Mouse (Mus musculus): Measurements from ENCODE around the gene Krtap10-4.
"Not testable (repeated sequence)": the region's sequence is repeated elsewhere in the genome, so short reads cannot be mapped to it uniquely, and the experiment has no call there.

Gene Krtap10-4

GRCm38 (mm10) chr10:77826951-77827350 lies at the start of gene Krtap10-4:
Krtap10-4 (minus strand) TSS chr10:77827095.
- DNase-seq: no peak

- no peak for DNase-seq
Measured at GRCm38 (mm10) chr10:77869651-77870050, 42.8 kb upstream of the Krtap10-4 start.

DNA sequence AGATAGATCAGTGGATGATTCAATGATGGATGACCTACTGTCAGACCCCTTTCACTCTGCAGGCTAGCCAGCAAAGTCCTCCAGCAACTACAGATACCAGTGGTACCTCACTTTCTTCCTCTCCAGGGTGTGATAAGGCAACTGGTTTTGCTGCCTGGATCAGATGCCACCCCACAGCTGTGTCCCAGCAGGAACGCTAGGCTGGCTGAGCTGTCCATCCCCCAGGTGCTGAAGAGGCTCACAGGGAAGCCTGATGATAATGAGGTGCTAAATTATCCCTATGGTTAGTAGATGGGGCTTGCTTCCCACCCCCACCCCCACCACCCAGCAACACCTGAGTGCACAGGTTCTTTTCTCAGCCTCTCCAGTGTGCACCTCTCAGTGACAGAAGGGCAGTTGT lies 40.7 kb upstream of the Krtap10-4 start:
- DNase-seq: no peak

GRCm38 (mm10) chr10:77864762-77865143 lies 37.9 kb upstream of the Krtap10-4 start:
- DNase-seq: no peak

DNA sequence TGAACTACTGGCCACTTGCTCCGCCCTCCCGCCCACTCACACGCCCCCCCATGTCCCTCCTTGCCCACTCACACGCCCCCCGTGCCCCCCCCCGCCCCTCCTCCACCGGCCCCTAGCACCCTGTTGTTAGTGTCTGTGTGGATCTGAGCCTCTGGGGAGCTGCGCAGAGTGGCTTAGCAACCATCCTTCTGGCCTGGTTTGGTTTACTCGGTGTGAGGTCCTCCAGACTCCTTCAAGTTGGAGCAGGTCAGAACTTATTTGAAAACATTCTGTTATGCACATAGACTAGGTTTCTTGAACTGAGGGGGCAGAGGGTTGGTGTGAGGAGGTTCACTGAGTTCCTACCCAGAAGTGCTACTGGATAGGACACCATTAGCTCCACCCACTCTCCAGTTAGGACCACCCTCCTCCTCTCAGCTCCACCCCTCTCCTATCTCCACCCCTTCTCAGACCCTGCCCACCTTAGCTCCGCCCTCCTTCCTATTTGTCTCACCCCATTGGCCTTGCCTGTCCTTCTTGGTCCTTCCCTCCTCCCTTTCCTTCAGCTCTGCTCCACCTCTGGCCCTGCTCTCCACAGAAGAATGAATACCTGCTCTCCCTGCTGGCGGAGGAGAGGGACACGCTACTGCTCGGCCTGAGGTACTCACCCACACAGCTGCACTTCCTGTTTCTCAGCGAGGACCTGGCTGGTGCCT lies 37.3 kb upstream of the Krtap10-4 start:
- peak; percentile 85 for DNase-seq

DNA sequence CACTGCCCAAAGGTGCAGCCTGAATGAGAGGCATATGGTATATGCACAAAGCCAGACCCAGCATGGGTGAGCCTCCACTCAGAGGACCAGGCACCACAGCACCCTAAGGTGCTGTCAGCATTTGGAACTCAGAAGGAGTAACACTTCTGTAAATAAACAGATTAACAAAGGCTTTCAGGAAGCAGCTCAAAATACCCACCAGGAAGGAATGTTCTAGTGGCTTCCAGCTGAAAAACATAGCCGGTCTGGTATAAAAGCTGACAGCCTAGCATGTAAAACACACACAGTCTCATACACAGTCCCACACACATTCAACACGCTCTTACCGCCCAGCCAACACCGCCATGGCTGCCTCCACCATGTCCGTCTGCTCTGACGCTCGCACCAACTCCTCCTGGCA lies 34.8 kb upstream of the Krtap10-4 start, which contains the start of gene Gm3285:
Gene Gm3285 (plus strand): TSS at position 301 of the 400 bp plus-strand sequence.
- no peak for DNase-seq

DNA sequence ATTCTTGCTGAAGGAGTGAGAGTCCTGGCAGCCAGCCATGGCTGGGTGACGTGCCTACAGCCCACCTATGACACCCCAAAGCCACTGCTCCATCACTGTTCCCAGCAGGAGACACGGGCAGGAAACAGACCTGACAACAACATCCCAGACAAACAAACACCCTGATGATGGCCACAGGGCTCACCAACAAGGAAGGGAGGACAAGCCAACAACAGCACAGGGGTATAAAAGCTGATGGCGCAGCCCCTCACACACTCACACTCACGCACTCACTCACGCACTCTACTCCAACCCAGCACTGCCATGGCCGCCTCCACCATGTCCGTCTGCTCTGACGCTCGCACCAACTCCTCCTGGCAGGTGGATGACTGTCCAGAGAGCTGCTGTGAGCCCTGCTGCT lies 25.7 kb upstream of the Krtap10-4 start, which contains the start of gene Gm10318:
Gene Gm10318 (plus strand): TSS at position 301 of the 400 bp plus-strand sequence.
- DNase-seq: no peak

GRCm38 (mm10) chr10:77847538-77847937 lies 20.6 kb upstream of the Krtap10-4 start:
- DNase-seq: no peak

GRCm38 (mm10) chr10:77846961-77847360 lies 20.1 kb upstream of the Krtap10-4 start:
- DNase-seq: no peak

DNA sequence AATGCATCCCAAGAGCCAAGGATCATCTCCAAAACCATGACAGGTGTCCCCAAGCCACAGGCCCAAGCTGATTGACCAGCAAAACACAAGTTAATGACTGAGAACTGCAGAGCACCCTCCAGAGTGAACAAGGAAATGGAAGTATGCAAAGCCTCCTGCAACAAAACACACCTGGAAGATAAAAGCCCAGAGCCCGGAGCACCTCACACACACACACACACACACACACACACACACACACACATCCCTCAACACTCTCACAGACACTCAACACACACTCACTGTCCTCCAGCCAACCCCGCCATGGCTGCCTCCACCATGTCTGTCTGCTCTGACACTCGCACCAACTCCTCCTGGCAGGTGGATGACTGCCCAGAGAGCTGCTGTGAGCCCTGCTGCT lies 19.6 kb upstream of the Krtap10-4 start, which contains the start of gene Gm36176:
Gene Gm36176 (plus strand): TSS at position 301 of the 400 bp plus-strand sequence.
- no peak for DNase-seq

DNA sequence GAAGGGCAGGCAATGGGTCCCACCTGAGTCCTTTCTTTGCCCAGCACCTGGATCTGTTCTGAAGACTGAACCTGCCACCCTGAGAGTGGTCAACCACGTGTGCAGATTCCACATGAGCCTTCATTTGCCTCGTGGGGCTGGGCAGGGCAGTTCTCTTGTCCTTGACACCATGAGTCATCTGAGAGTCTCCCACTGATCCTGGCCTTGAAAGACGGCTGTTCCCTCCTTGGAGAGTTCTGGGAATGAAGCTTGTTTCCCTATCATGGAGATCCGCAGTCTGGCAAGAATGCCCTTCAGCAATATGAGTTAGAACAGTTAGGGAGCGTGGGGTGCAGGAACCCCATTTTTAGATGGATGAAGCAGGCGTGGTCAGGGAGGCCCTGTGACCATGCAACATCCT lies 12.1 kb upstream of the Krtap10-4 start:
- DNase-seq: no peak

GRCm38 (mm10) chr10:77835647-77836046 lies 8.8 kb upstream of the Krtap10-4 start, which contains the start of gene Krtap10-10:
Krtap10-10 (plus strand) TSS chr10:77835947.
- DNase-seq: no peak

- DNase-seq: no peak
Measured at GRCm38 (mm10) chr10:77819203-77819602, 7.7 kb downstream of the Krtap10-4 start.

DNA sequence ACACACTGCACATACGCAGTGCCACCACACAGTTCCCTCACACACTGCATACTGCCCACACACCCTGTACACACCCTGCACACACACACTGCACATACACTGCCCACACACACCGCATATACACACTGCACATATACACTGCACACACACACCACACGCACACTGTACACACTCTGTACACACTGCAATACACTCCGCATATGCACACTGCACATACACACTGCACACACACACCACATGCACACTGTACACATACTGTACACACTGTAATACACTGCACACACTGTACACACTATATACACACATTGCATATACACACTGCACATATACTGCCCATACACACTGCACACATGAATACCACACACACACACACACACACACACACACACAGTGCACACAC lies 8.4 kb downstream of the Krtap10-4 start:
- DNase-seq: no peak

DNA sequence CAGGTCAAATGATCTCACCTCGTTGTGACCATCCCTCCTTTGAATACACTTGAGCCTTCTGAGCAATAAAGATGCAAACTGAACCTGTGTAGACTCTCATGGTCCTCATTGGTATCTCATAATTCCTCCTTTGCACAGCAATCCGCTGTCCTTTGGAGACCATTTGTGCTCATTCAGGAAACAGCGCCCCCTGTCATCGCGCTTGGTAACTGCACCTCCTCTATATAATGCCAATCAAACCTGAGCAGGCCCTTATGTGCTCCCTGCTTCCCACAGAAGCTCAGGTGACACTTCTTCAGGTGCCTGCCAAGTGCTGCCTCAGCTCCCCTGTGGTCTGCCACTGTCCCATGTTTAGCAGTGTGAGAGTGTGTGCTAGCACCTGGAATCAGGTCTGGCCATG lies 11.4 kb downstream of the Krtap10-4 start:
- peak; percentile 13 for DNase-seq

GRCm38 (mm10) chr10:77814382-77814781 lies 12.5 kb downstream of the Krtap10-4 start, which contains the start of gene Gm2696:
Gm2696 (plus strand) TSS chr10:77814682.
- no peak for DNase-seq

DNA sequence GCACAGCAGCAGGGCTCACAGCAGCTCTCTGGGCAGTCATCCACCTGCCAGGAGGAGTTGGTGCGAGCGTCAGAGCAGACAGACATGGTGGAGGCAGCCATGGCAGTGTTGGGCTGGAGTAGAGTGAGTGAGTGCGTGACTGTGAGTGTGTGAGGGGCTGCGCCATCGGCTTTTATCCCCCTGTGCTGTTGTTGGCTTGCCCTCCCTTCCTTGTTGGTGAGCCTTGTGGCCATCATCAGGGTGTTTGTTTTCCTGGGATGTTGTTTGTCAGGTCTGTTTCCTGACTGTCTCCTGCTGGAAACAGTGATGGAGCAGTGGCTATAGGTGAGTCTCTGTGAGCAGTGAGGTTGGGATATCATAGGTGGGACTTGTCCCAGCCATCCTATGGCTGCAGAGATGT lies 15.2 kb downstream of the Krtap10-4 start, which contains the start of gene Gm9507:
Gene Gm9507 (minus strand): TSS at position 101 of the 400 bp plus-strand sequence.
- DNase-seq: no peak

DNA sequence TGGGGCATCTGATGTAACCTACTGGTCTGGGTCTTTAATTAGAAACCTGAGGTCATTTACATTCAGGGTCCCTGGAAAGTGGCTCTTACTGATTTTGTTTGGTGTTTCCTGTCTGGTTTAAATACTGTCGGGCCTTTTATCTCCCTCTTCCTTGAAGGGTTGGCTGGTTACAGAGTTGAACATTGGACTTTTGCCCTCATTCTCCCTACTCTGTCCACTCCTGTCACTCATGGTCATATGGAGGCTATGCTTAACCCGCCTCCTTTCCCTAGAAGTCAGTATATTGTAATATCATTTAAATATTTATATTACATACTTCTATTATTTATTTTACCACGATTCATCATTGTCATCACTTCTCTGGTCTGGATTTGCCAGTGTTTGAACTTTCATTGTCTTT lies 22.8 kb downstream of the Krtap10-4 start:
- DNase-seq: peak; percentile 9

GRCm38 (mm10) chr10:77798921-77799508 lies 27.9 kb downstream of the Krtap10-4 start, which contains the start of gene Gm19668:
Gm19668 (minus strand) TSS chr10:77799133.
- DNase-seq: no peak

DNA sequence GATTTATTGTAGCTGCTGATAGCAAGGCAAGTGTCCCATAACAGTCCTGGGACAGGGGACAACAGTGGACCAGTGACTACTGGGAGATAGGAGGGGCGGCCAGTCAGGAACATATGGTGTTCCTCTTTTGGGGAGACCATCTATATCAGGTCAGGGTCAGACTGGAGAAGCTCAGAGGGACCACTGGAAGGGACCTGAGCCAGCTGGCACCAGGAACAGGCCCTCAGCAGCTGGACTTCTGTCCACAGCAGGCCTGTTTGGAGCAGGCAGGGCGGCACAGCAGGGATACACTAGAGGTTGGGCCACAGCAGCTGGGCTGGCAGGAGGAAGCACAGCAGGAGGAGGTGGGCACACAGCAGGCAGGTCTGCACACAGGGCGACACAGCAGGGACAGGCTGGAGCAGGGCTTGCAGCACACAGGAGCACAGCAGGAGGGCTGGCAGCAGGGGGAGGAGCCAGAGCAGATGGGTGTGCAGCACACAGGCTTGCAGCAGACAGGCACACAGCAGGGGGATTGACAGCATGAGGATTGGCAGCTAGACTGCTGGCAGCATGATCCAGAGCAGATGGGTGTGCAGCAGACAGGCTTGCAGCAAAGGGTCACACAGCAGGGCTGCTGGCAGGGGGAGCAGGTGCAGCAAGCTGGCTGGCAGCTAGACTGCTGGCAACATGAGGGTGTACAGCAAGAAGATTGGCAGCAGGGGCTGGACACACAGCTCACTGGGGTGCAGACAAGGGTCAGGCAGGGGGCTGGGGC lies 28.6 kb downstream of the Krtap10-4 start:
- DNase-seq: not testable (repeated sequence)

GRCm38 (mm10) chr10:77797677-77798076 lies 29.2 kb downstream of the Krtap10-4 start:
- DNase-seq: no peak

DNA sequence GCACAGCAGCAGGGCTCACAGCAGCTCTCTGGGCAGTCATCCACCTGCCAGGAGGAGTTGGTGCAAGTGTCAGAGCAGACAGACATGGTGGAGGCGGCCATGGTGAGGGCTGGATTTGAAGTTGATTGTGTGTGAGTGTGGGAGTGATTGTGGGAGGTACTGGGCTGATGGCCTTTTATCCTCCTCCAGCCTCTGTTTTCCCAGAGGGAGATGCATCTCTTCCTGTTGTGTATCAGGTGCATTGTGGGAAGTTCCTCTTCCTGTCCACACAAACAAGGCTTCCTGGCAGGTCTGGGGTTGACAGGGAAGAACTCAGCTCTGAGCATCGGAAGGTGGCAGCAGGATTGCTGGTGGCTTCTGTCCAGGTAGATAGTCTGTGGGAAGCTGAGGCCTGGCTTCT lies 31.9 kb downstream of the Krtap10-4 start, which contains the start of gene Gm9639:
Gene Gm9639 (minus strand): TSS at position 101 of the 400 bp plus-strand sequence.
- no peak for DNase-seq

DNA sequence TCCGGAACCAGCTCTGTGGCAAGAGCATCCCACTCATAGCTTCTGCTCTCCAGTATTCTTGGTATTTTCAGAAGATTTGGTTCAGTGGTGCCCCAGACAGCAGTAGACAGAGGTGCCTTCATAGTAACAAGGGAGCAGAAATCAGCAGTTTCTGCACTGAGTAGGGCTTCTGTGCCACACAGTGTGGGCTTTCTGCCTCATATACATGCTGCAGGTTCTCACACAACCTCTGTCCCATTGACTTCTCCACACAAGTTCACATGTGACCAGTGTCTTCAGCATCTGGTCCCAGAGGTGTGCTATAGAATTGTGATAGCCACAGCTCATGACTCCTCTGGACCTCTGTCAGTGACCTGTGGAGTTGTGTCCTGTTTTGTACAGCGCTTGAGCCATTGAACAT lies 38.3 kb downstream of the Krtap10-4 start:
- DNase-seq: no peak
